Mouse (Mus musculus) cerebellum, adult 9-10 months (tissue): ENCODE measurements around the gene Ncor2.
A peak's percentile ranks its signal among the peaks of the same experiment; 100 is the strongest.

ENCODE experiments used
- DNase-seq: peaks from one replicate; pipeline ENCODE4 v3.0.0; 2022

Gene Ncor2

GRCm38 (mm10) chr5:125056331-125056695, 122.7 kb downstream of the Ncor2 start:
- DNase-seq = no peak

DNA sequence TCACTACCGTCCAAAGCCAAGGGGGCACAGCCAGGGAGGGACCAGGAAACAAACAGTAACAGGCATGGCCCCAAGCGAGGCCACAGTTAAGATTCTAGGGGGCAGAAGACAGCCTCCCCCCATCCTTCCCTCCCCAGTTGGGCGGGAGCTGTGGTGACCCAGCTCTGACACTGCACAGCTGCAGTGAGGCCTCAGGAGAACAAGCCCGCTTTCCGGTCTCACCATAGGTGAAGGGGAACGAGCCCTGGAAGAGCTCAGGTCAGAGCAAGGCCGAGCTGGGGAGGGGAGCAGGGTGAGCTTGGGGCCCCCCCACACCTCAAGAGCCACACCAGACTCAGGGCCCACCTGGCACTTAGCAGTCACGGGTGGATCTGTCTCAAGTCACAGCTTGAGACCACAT, 123.1 kb downstream of the Ncor2 start:
- DNase-seq = no peak

- no peak for DNase-seq
These were observed 125.4 kb downstream of the Ncor2 start for GRCm38 (mm10) chr5:125053661-125054060.

GRCm38 (mm10) chr5:125052603-125053488, 126.2 kb downstream of the Ncor2 start:
- DNase-seq = peak; percentile 93

DNA sequence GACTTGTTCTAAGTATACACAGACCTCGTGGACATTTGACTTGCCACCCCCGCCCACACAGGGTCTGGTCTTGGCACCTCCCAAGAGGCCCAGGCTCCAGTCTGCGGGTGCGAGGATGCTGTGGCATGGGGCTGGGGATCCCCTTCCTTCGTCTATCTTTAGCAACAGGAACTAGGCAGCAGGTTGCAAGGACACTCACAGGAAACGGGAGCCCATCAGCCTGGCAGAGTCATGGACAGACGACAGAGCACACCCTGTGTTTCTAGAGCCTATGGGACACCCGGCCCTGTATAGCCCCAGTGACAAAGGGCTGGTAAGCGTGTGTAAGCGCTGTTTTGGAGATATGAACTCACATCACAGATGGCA, 126.8 kb downstream of the Ncor2 start:
- DNase-seq = no peak

DNA sequence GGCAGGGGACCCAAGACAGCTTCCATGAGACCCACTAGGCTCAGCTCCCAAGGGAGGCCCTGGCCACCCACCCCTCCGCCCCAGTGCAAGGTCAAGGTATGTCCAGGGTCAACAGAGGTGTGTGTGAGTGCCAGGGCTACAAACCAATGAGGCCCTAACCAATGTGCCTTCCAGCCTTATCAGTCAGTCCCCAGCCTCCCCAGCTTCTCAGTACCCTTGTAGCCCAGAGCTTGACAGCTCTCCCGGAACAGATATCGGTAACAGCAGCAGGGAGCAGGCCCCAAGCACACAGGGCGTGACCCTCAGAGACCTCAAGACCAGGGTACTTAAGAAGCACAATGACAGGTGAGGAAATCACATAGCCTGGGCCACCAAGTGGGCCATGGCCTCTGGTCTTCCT, 129.5 kb downstream of the Ncor2 start:
- no peak for DNase-seq

GRCm38 (mm10) chr5:125046436-125046835, 132.6 kb downstream of the Ncor2 start:
- DNase-seq = no peak

- DNase-seq = no peak
These were observed 133.8 kb downstream of the Ncor2 start for GRCm38 (mm10) chr5:125045202-125045601.

- no peak for DNase-seq
These were observed 135.6 kb downstream of the Ncor2 start for GRCm38 (mm10) chr5:125043448-125043847.

DNA sequence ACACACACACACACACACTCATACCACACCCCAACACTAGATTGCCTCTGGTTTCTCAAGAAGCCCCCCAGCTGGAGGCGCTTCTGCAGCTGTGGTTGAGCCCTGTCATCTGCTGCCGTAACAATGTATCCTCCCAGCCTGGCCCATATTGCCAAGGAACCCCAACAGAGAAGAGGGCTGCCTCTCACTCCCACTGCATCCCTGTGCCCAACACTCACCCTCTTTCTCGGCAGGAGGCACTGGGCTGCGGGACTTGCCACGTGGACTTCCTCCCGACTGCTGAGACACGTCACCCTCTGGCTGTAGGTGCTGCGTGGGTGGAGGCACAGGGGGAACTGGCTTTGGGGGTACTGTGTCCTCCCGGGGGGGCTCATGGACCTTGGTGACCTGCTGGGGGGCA, 137.4 kb downstream of the Ncor2 start:
- DNase-seq = no peak

- peak; percentile 91 for DNase-seq
These were observed 138.9 kb downstream of the Ncor2 start for GRCm38 (mm10) chr5:125040128-125040584.

DNA sequence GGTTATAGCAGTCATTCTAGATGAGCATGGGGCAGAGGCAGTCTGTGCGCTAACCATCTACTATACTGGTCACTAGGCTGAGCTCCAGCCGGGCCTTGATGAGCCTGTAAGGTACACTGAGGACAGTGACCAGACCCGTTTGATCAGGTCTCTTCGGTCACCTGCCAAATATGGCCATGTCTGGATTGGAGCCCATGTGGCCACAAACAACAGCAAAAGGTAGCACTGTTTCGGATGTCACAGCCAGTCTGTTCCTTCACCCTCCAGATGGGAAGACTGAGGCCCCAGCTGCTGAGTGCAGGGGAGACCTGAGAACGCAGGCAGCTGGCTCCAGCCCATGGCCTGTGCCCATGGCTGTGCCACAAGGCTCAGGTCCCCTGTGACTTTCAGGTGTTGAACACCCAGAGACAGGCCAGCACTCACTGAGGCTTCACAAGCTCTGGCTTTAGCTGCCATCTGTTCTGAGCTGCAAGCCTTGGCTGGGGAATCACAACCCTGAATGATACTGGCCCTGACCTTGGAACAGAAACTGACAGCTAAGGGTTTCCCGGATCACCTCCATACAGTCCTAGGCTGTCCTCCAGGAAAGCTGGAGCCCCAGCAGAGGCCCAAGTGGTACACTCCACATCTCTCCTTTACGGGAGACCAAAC, 139.5 kb downstream of the Ncor2 start:
- peak; percentile 80 for DNase-seq

GRCm38 (mm10) chr5:125036483-125036882, 142.5 kb downstream of the Ncor2 start:
- no peak for DNase-seq

DNA sequence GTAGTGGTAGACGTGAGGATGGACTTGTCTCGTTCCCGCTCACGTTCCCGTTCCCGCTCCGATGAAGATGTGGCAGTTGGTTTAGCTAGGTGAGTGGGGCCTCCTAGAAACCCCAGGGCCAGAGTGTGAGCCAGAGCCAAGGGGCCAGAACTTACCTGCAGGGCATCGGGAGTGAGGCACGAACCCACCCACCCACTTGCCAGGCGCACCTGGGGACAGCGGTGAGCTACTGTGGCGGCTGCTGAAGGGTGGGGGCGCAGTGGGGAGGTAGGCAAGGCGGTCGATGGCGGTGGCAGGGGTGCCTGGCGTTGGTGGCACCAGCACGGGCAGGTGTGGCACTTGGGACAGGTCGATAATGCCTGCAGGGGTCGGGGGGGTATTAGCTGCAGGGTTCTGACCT, 150.1 kb downstream of the Ncor2 start:
- DNase-seq = no peak

DNA sequence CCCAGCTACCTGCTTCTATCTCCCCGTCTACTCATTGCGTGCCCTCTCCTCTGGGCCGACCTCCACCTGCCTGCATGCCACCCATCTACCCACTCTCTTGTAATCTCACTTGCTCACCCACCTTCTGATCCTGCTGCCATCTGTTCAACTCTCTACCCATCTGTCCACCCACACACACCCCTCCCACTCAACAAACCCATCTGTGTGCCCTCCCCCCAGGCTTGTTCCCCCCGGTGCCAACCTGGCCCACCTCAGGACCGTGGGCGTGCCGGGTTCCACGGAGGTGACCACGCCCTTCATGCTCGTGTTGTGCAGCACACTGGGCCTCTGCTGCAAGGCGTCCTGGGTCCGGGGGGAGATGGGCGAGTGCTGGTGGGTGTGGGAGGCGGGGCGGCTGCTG, 150.6 kb downstream of the Ncor2 start:
- no peak for DNase-seq

GRCm38 (mm10) chr5:125024002-125024401, 155.0 kb downstream of the Ncor2 start:
- DNase-seq = no peak

DNA sequence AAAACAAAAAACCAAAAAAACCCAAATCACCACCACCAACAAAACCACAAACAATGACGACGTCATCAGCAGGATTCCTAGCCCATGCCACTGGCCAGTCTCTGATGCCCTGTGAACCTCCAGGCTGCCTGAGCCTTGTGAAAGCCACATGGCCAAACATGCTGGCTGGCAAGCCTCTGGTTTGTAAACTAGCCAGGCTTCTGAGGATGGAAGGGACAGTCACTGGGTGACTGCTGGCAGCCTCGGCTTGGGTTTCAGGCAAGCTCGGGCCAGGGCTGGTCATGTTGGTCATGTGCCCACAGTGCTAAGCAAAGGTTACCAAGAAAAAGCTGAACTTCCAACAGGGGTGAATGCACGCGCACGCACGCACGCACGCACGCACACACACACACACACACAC, 157.7 kb downstream of the Ncor2 start:
- DNase-seq = peak; percentile 89

- DNase-seq = no peak
These were observed 159.9 kb downstream of the Ncor2 start for GRCm38 (mm10) chr5:125019099-125019498.

DNA sequence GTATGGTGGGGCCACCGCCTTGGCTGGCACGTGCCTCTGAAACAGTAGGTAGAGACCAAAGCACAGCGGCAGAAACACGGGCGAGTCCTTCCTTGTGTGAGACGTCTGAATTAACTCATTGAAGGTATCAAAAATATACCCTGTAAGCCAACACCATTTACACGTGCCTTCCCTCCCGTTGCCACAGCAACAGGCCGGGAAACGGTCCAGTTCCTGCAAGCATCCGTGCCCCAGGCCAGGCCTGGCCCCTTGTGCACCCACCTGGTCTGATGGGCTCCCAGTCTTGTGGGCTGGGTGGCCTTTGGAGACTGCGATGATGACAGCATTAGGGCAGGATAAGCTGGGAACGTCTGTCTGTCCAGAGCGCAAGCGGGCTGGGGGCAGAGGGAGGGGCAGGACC, 161.7 kb downstream of the Ncor2 start:
- DNase-seq = peak; percentile 23

DNA sequence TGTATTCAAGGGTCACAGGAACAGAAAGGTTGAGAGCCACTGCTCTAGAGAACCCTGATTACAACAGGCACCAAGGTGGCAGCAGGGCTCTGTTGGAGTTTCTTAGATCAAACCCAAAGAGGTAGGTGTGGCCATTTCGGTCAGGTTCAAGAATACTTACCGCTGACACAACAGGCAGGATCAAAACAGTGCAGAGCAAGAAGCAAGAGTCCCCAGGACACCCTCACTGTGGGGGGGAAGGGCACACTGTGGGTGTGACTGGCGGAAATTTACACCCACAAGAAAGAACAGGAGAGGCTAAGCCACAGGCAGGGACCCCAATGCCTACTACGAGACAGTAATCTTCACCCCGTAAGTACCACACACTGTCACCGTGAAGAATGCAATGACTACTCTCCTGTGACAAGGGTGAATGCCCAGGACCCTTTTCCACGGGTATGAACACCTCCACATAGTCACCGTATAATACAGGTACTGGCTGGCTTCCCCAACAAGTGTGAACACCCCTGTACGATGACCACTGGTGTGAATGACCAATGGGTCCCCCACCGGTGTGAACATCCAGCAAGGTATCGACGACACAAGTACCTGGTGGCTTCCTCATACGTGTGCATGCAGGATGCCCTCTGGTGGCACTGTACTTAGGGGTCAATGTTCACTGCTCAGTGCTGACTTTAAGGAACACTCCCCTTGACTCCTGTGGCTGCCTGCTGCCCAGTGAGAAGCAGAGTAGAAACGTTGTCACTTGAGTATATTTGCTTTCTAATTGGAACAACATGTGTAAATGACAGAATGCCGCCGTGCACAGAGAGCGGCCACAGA, 162.4 kb downstream of the Ncor2 start:
- DNase-seq = peak; percentile 21

- DNase-seq = peak; percentile 15
These were observed 163.4 kb downstream of the Ncor2 start for GRCm38 (mm10) chr5:125015576-125015975.

DNA sequence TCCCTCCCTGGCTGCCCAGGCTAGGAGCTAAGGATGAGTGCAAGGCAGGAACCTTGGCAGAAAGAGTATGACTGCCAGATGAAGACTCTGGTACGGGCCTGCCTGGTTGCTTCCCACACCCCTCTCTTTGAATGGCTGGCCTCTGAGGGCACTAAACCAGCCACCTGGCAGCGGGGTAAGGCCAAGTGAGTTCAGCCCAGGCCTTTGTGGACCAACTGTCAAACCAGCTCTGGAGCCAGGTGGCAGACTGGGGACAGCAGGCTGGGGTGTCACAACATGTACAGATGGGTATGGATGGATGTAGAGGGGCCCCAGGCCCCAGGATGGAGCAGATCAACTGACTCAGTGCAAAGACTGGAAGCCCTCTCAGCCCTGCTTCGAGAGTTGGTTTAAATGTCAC, 164.0 kb downstream of the Ncor2 start:
- peak; percentile 65 for DNase-seq

DNA sequence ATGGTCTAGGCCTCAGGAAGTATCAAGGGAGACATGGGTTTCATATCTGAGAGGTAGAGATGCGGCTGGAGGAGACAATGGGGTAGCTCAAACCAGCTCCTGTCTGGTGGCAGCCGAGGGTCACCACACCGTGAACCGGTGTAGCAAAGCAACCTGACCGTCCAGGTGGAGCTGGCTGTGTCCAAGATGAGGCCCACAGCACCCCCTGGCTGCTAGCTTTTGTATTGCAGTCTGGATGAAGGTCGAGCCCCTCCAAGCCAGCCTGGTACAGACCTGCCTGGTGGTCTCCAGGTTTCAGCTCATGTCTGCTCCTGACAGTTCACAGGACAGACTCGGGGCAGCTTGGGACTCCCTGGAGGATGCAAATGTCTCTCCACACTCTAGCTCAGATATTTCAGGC, 164.5 kb downstream of the Ncor2 start:
- DNase-seq = peak; percentile 83

DNA sequence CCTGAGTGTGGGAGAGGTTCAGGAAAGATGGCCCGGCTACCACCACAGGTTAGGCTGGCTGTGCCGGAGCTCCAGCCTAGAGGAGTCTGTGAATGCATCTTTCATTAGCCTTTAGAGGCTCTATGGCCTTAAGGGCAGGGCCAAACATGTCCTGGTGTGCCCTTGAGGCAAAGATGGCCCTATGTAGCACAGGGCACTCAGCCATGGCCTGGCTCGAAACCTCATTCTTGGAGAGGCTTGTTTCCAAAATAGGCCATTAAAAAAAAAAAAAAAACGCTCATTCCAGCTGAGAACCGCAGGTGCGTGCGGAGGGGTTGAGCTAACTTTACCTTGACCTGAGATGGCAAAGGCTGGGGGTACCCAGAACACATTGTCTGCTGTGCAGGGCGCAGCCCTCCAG, 167.4 kb downstream of the Ncor2 start:
- no peak for DNase-seq
